Mouse (Mus musculus): ENCODE results near the gene Arl9.

DNA sequence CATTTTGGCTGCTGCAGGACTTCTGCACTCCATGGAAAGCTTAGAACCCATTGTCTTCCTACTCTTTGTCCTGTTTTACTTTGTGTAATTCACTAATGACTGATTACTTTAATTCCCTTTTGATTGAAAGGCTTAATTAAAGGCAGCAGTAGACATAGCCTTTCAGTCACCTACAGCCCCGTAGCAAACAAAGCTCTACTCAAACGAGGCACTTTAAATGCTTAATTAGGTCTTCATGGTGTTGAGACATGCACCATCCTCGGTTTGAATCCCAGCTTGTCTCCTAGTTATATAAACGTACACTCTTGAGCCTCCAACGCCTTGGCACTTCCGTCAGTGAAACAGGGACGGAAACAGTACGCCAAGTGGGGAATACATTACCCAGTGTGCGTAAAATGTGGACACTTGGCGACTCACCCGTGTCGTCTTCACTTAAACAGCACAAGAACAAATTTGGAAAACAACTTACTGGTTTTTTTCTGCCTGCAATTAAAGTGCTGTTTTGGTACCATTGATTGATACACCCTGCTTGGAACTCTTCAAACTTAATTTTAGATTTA, 53.1 kb downstream of the Arl9 start:
- TF ChIP-seq CTCF (IDR thresholded peaks at IDR 0.05; ENCODE audit: low read depth, low read length) (no peak), EP300 (IDR thresholded peaks at IDR 0.05; ENCODE audit: insufficient read depth, low read depth, low read length) (no peak), POLR2A (IDR thresholded peaks at IDR 0.05; ENCODE audit: insufficient read depth, low read length) (no peak)

Measured in ES-Bruce4 (cell line).